Mouse (Mus musculus): Measurements from ENCODE around the gene Olfr495.

Olfr495 gene

DNA sequence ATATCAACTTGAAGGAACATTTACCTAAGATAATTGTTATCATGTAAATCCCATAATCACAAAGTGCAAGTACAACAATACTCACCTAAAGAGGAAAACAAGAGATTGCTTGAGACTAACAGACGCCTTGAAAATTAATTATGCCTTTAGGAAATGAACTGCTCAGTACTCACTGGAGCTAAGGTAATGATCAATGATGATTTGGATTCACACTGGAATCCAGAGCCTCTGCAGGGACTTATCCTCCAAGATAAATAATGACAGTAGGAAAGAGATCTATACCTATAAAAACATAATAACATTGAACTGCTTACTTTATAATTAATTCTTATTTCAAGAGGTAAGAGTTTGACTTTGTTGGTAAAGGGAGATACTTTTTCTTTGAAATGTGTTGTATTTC is at the start of gene Olfr495:
Gene Olfr495, plus strand, starts transcription at position 301 of the 400 bp plus-strand sequence.
- in situ Hi-C loops (cut with MboI, MseI) = no loop called here

DNA sequence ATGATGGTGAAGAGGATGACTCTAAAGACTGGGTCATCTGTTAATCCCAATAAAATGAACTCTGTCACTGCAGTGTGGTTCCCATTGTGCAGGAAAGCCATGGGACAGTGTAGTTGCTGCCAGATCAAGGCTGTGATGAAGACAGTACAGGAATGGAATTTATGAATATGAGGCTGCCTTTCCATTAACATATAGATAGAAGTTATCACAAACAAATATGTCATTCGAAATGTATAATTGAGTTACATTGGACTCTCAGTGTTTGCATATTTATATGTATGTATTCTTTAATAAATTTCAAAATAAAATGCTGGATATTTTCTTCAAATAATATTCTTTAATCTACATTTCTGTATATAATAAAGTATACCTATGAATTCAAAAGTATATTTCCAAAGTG is 46.1 kb upstream of the Olfr495 start, which contains the start of gene Olfr493:
Gene Olfr493, minus strand, starts transcription at position 101 of the 400 bp plus-strand sequence.
- in situ Hi-C loops (cut with MboI, MseI) = no loop called here

DNA sequence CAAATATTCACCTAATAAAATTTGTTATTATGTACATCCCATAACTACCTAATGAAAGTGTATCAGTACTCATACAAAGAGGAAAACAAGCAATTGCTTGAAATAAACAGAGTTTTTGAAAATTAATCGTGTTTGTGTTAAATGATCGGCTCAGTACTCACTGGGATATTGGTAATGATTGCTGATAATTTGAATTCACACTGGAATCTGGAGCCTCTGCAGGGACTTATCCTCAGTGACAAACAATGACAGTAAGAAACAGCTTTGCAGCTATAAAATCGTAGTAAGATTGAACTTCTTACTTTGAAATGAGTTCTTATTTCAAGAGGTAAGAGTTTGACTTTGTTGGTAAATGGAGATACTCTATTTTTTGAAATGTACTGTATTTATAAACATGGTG is 27.9 kb upstream of the Olfr495 start, which contains the start of gene Olfr494:
Gene Olfr494, plus strand, starts transcription at position 301 of the 400 bp plus-strand sequence.
- in situ Hi-C loops (cut with MboI, MseI) = no loop called here

GRCm38 (mm10) chr7:108420121-108420520 is 27.2 kb downstream of the Olfr495 start, which contains the start of gene Olfr497:
Gene Olfr497 (plus strand): TSS chr7:108420421.
- in situ Hi-C loops (cut with MboI, MseI) = no loop called here

All from T-helper 1 cell (primary cell).